In genomic region chr8:7322376-7323066, GRCm38 (mm10) we compare ENCODE assay signal across 13 mouse cellular contexts.
A peak's percentile ranks its signal among the peaks of the same experiment; 100 is the strongest.
DNase-seq lines count a peak whose midpoint lies in the region; ATAC-seq lines count a peak whose summit lies in the region.
"Had no signal": no experiment of that assay in that cellular context is flagged by ENCODE, and none has a peak within 500 bp of the region (broad histone marks: within the 10 kb centered on the region; RNA-seq: fewer than 3 reads in every experiment).

No protein-coding gene starts in this region.

- H3K27me3 ChIP-seq in embryonic facial prominence, embryonic 11.5 days (ENCODE audit: control insufficient read depth, insufficient read depth, low read length) = no peaks in the 10 kb centered on the region
- H3K27me3 ChIP-seq in hindbrain, embryonic 10.5 days (ENCODE audit: insufficient read depth, poor library complexity, severe bottlenecking) = no peaks in the 10 kb centered on the region; the same call in 1 of the 2 replicates
- peaks cover 28% of the 10 kb centered on the region for H3K27me3 ChIP-seq in limb, embryonic 12.5 days
- H3K27me3 ChIP-seq in neural tube, embryonic 11.5 days (ENCODE audit: control insufficient read depth, insufficient read depth, low read length) = no peaks in the 10 kb centered on the region
- H3K27me3 ChIP-seq in heart, embryonic 11.5 days (ENCODE audit: control insufficient read depth, insufficient read depth, low read length) = no peaks in the 10 kb centered on the region
- H3K27me3 ChIP-seq: heart, embryonic 13.5 days had no signal

- no peaks in the 10 kb centered on the region for H3K4me1 ChIP-seq in embryonic facial prominence, embryonic 11.5 days (ENCODE audit: control insufficient read depth, insufficient read depth, low read length)
- H3K4me1 ChIP-seq in hindbrain, embryonic 10.5 days (replicated peaks) = peaks cover 19% of the 10 kb centered on the region
- H3K4me1 ChIP-seq in limb, embryonic 12.5 days (replicated peaks) = peaks cover 7% of the 10 kb centered on the region
- no peaks in the 10 kb centered on the region; the same call in 1 of the 2 replicates for H3K4me1 ChIP-seq in neural tube, embryonic 11.5 days (ENCODE audit: control insufficient read depth, insufficient read depth, low read length)
- H3K4me1 ChIP-seq in heart, embryonic 11.5 days (ENCODE audit: control insufficient read depth, insufficient read depth, low read length) = no peaks in the 10 kb centered on the region
- H3K4me1 ChIP-seq: heart, embryonic 13.5 days had no signal

- no peak overlapping the region for H3K27ac ChIP-seq in embryonic facial prominence, embryonic 11.5 days (replicated peaks; ENCODE audit: low read depth, low read length)
- H3K27ac ChIP-seq in hindbrain, embryonic 10.5 days = peak overlapping the region; percentile 76
- H3K27ac ChIP-seq in limb, embryonic 12.5 days = no peak overlapping the region
- H3K27ac ChIP-seq in neural tube, embryonic 11.5 days (ENCODE audit: low read depth, low read length) = no peak overlapping the region
- no peak overlapping the region for H3K27ac ChIP-seq in heart, embryonic 11.5 days (ENCODE audit: low read depth, low read length)
- H3K27ac ChIP-seq: heart, embryonic 13.5 days; stomach, postnatal 0 days had no signal

- WGBS in embryonic facial prominence, embryonic 11.5 days = 51% methylated on average over 12 of the region's 12 CpGs
- 29% methylated on average over 12 of the region's 12 CpGs for WGBS in hindbrain, embryonic 10.5 days
- WGBS in limb, embryonic 12.5 days = 45% methylated on average over 12 of the region's 12 CpGs
- WGBS in neural tube, embryonic 11.5 days = 22% methylated on average over 12 of the region's 12 CpGs
- WGBS in heart, embryonic 11.5 days (ENCODE audit: insufficient replicate concordance) = 61% methylated on average over 12 of the region's 12 CpGs

- ATAC-seq in embryonic facial prominence, embryonic 11.5 days (replicated peaks; ENCODE audit: insufficient number of reproducible peaks, low FRiP score, low TSS enrichment, low read depth) = no peak
- ATAC-seq in limb, embryonic 12.5 days (ENCODE audit: insufficient number of reproducible peaks, insufficient read depth, low FRiP score, low TSS enrichment, low read depth) = no peak
- peak; percentile 88 for ATAC-seq in neural tube, embryonic 11.5 days (ENCODE audit: insufficient read depth, low FRiP score, low TSS enrichment)
- no peak for ATAC-seq in heart, embryonic 11.5 days (replicated peaks; ENCODE audit: insufficient number of reproducible peaks, low FRiP score, low TSS enrichment)

- H3K9me3 ChIP-seq in embryonic facial prominence, embryonic 11.5 days (replicated peaks; ENCODE audit: control insufficient read depth, low read length) = no peaks in the 10 kb centered on the region
- no peaks in the 10 kb centered on the region for H3K9me3 ChIP-seq in hindbrain, embryonic 10.5 days
- no peaks in the 10 kb centered on the region for H3K9me3 ChIP-seq in limb, embryonic 12.5 days
- no peaks in the 10 kb centered on the region for H3K9me3 ChIP-seq in neural tube, embryonic 11.5 days (ENCODE audit: control insufficient read depth, low read length)
- no peaks in the 10 kb centered on the region for H3K9me3 ChIP-seq in heart, embryonic 11.5 days (replicated peaks; ENCODE audit: control insufficient read depth, low read length)
- H3K9me3 ChIP-seq: heart, embryonic 13.5 days had no signal

- H3K4me2 ChIP-seq in embryonic facial prominence, embryonic 11.5 days (ENCODE audit: low read depth, low read length) = no peak overlapping the region
- H3K4me2 ChIP-seq in limb, embryonic 12.5 days = 0 out of 2 replicates have a peak overlapping the region, but pooled peaks have one; percentile 8
- H3K4me2 ChIP-seq in neural tube, embryonic 11.5 days (ENCODE audit: low read depth) = no peak overlapping the region
- no peak overlapping the region for H3K4me2 ChIP-seq in heart, embryonic 11.5 days
- H3K4me2 ChIP-seq: heart, embryonic 13.5 days had no signal

- peak; percentile 42 for DNase-seq in embryonic facial prominence, embryonic 11.5 days (ENCODE audit: low spot score)
- DNase-seq in hindbrain, embryonic 10.5 days (ENCODE audit: low spot score) = peak; percentile 53
- DNase-seq in neural tube, embryonic 11.5 days (ENCODE audit: low spot score) = peak; percentile 66
- no peak for DNase-seq in lung, adult 18-20 months
- no peak for DNase-seq in MN1 (ENCODE audit: low spot score)
- DNase-seq in left cerebral cortex, adult 8-10 months (ENCODE audit: low spot score in 2 of 2) = no peak
- DNase-seq: cerebellum, postnatal 36 days; gastrocnemius, postnatal 25 days; kidney, postnatal 14 days had no signal

- H3K9ac ChIP-seq in embryonic facial prominence, embryonic 11.5 days (replicated peaks; ENCODE audit: low read length) = no peak overlapping the region
- H3K9ac ChIP-seq in limb, embryonic 12.5 days (replicated peaks) = no peak overlapping the region
- no peak overlapping the region for H3K9ac ChIP-seq in neural tube, embryonic 11.5 days (ENCODE audit: low read length)
- no peak overlapping the region for H3K9ac ChIP-seq in heart, embryonic 11.5 days (ENCODE audit: low read depth, low read length)
- H3K9ac ChIP-seq: heart, embryonic 13.5 days had no signal

- H3K36me3 ChIP-seq in embryonic facial prominence, embryonic 11.5 days (replicated peaks; ENCODE audit: control insufficient read depth, insufficient read depth, low read depth, low read length) = no peaks in the 10 kb centered on the region
- no peaks in the 10 kb centered on the region for H3K36me3 ChIP-seq in hindbrain, embryonic 10.5 days
- no peaks in the 10 kb centered on the region for H3K36me3 ChIP-seq in limb, embryonic 12.5 days
- no peaks in the 10 kb centered on the region for H3K36me3 ChIP-seq in neural tube, embryonic 11.5 days (ENCODE audit: control insufficient read depth, insufficient read depth, low read length)
- H3K36me3 ChIP-seq in heart, embryonic 11.5 days (ENCODE audit: control insufficient read depth, insufficient read depth, low read length) = no peaks in the 10 kb centered on the region
- H3K36me3 ChIP-seq: heart, embryonic 13.5 days had no signal

- no peak overlapping the region for H3K4me3 ChIP-seq in embryonic facial prominence, embryonic 11.5 days (ENCODE audit: low read depth, low read length)
- H3K4me3 ChIP-seq in hindbrain, embryonic 10.5 days = no peak overlapping the region
- no peak overlapping the region for H3K4me3 ChIP-seq in limb, embryonic 12.5 days (replicated peaks)
- H3K4me3 ChIP-seq in neural tube, embryonic 11.5 days (ENCODE audit: low read depth, low read length) = no peak overlapping the region
- no peak overlapping the region for H3K4me3 ChIP-seq in heart, embryonic 11.5 days (ENCODE audit: low read depth, low read length)
- H3K4me3 ChIP-seq: heart, embryonic 13.5 days had no signal

Comparison
In these comparisons a context has a peak if more than half of its experiments do, and no peak if none do; other contexts are left out.
1. DNase-seq: peak in embryonic facial prominence, embryonic 11.5 days (single experiment), hindbrain, embryonic 10.5 days (single experiment) and neural tube, embryonic 11.5 days (single experiment); none in lung, adult 18-20 months (0 of 2), MN1 (single experiment) and left cerebral cortex, adult 8-10 months (0 of 2).